Mouse (Mus musculus): ENCODE measurements at regions not wholly inside any gene's neighbourhood (a gene's known extent, or its start where the extent isn't known, plus 50 kb on each side); places are given as distances from the start of the nearest gene placed in this dataset.

GRCm38 (mm10) chr10:44936976-44937500 is 130.0 kb upstream of the Prep start:
- H3K79me3 ChIP-seq (ENCODE audit: low read depth), result no peaks in the 10 kb centered on the region
- H3K36me3 ChIP-seq (ENCODE audit: control insufficient read depth, insufficient read depth), result no peaks in the 10 kb centered on the region
- TF ChIP-seq CTCF (IDR thresholded peaks at IDR 0.05; ENCODE audit: control insufficient read depth, insufficient read depth, insufficient read length) (no peak), CEBPB (IDR thresholded peaks at IDR 0.05; ENCODE audit: low read depth) (no peak), MYOD1 (IDR thresholded peaks at IDR 0.05; ENCODE audit: control insufficient read depth, insufficient read length, low read depth) (no peak), MAX (IDR thresholded peaks at IDR 0.05) (no peak), MYOG (IDR thresholded peaks at IDR 0.05; ENCODE audit: control insufficient read depth, extremely low read depth, insufficient read length) (no peak), FOSL1 (IDR thresholded peaks at IDR 0.05; ENCODE audit: insufficient read depth, low read length, poor library complexity, severe bottlenecking) (no peak), USF1 (IDR thresholded peaks at IDR 0.05; ENCODE audit: low read depth) (no peak)
- H3K4me3 ChIP-seq (ENCODE audit: insufficient read depth, poor library complexity, severe bottlenecking), result no peak overlapping the region
- H3K27me3 ChIP-seq (ENCODE audit: control insufficient read depth, insufficient read depth, insufficient read length), result no peaks in the 10 kb centered on the region
- H3K79me2 ChIP-seq (ENCODE audit: control insufficient read depth, insufficient read depth), result no peaks in the 10 kb centered on the region
- no peak overlapping the region for H3ac ChIP-seq (ENCODE audit: control insufficient read depth, insufficient read length, low read depth)

GRCm38 (mm10) chr10:44930796-44931195 is 136.2 kb upstream of the Prep start:
- Histone ChIP-seq H3K79me3 (ENCODE audit: low read depth) (no peaks in the 10 kb centered on the region), H3K36me3 (ENCODE audit: control insufficient read depth, insufficient read depth) (no peaks in the 10 kb centered on the region), H3K79me2 (ENCODE audit: control insufficient read depth, insufficient read depth) (no peaks in the 10 kb centered on the region), H3K27me3 (ENCODE audit: control insufficient read depth, insufficient read depth, insufficient read length) (no peaks in the 10 kb centered on the region), H3ac (ENCODE audit: control insufficient read depth, insufficient read length, low read depth) (no peak overlapping the region), H3K4me3 (ENCODE audit: insufficient read depth, poor library complexity, severe bottlenecking) (no peak overlapping the region)
- TF ChIP-seq FOSL1 (IDR thresholded peaks at IDR 0.05; ENCODE audit: insufficient read depth, low read length, poor library complexity, severe bottlenecking), result no peak
- no peak for TF ChIP-seq CEBPB (IDR thresholded peaks at IDR 0.05; ENCODE audit: low read depth)
- no peak for TF ChIP-seq MAX (IDR thresholded peaks at IDR 0.05)
- TF ChIP-seq USF1 (IDR thresholded peaks at IDR 0.05; ENCODE audit: low read depth), result no peak
- TF ChIP-seq MYOD1 (IDR thresholded peaks at IDR 0.05; ENCODE audit: control insufficient read depth, insufficient read length, low read depth), result no peak

GRCm38 (mm10) chr10:44913751-44914388 is 153.1 kb upstream of the Prep start:
- H3K79me3 ChIP-seq (ENCODE audit: low read depth), result no peaks in the 10 kb centered on the region
- H3ac ChIP-seq (ENCODE audit: control insufficient read depth, insufficient read length, low read depth), result no peak overlapping the region
- no peaks in the 10 kb centered on the region for H3K27me3 ChIP-seq (ENCODE audit: control insufficient read depth, insufficient read depth, insufficient read length)
- no peaks in the 10 kb centered on the region for H3K36me3 ChIP-seq (ENCODE audit: control insufficient read depth, insufficient read depth)
- H3K79me2 ChIP-seq (ENCODE audit: control insufficient read depth, insufficient read depth), result no peaks in the 10 kb centered on the region
- no peak overlapping the region for H3K4me3 ChIP-seq (ENCODE audit: insufficient read depth, poor library complexity, severe bottlenecking)
- TF ChIP-seq CTCF (IDR thresholded peaks at IDR 0.05; ENCODE audit: control insufficient read depth, insufficient read depth, insufficient read length) (no peak), MYOD1 (IDR thresholded peaks at IDR 0.05; ENCODE audit: control insufficient read depth, insufficient read length, low read depth) (no peak), FOSL1 (IDR thresholded peaks at IDR 0.05; ENCODE audit: insufficient read depth, low read length, poor library complexity, severe bottlenecking) (no peak), CEBPB (IDR thresholded peaks at IDR 0.05; ENCODE audit: low read depth) (no peak), MAX (IDR thresholded peaks at IDR 0.05) (no peak), USF1 (IDR thresholded peaks at IDR 0.05; ENCODE audit: low read depth) (no peak), MYOG (IDR thresholded peaks at IDR 0.05; ENCODE audit: control insufficient read depth, extremely low read depth, insufficient read length) (no peak)

- Histone ChIP-seq H3K79me3 (ENCODE audit: low read depth) (no peaks in the 10 kb centered on the region), H3K79me2 (ENCODE audit: control insufficient read depth, insufficient read depth) (no peaks in the 10 kb centered on the region), H3ac (ENCODE audit: control insufficient read depth, insufficient read length, low read depth) (no peak overlapping the region), H3K27me3 (ENCODE audit: control insufficient read depth, insufficient read depth, insufficient read length) (no peaks in the 10 kb centered on the region), H3K4me3 (ENCODE audit: insufficient read depth, poor library complexity, severe bottlenecking) (no peak overlapping the region), H3K36me3 (ENCODE audit: control insufficient read depth, insufficient read depth) (no peaks in the 10 kb centered on the region)
- TF ChIP-seq MAX (IDR thresholded peaks at IDR 0.05) (no peak), MYOG (IDR thresholded peaks at IDR 0.05; ENCODE audit: control insufficient read depth, extremely low read depth, insufficient read length) (no peak), MYOD1 (IDR thresholded peaks at IDR 0.05; ENCODE audit: control insufficient read depth, insufficient read length, low read depth) (no peak), CEBPB (IDR thresholded peaks at IDR 0.05; ENCODE audit: low read depth) (no peak), USF1 (IDR thresholded peaks at IDR 0.05; ENCODE audit: low read depth) (no peak), CTCF (IDR thresholded peaks at IDR 0.05; ENCODE audit: control insufficient read depth, insufficient read depth, insufficient read length) (no peak), FOSL1 (IDR thresholded peaks at IDR 0.05; ENCODE audit: insufficient read depth, low read length, poor library complexity, severe bottlenecking) (no peak)
Observed at GRCm38 (mm10) chr10:44904520-44904919, 162.5 kb upstream of the Prep start.

- no peak overlapping the region for H3K4me3 ChIP-seq (ENCODE audit: insufficient read depth, poor library complexity, severe bottlenecking)
- no peaks in the 10 kb centered on the region for H3K79me3 ChIP-seq (ENCODE audit: low read depth)
- H3ac ChIP-seq (ENCODE audit: control insufficient read depth, insufficient read length, low read depth), result no peak overlapping the region
- TF ChIP-seq MAX (IDR thresholded peaks at IDR 0.05) (no peak), FOSL1 (IDR thresholded peaks at IDR 0.05; ENCODE audit: insufficient read depth, low read length, poor library complexity, severe bottlenecking) (no peak), CTCF (IDR thresholded peaks at IDR 0.05; ENCODE audit: control insufficient read depth, insufficient read depth, insufficient read length) (no peak), USF1 (IDR thresholded peaks at IDR 0.05; ENCODE audit: low read depth) (no peak), MYOD1 (IDR thresholded peaks at IDR 0.05; ENCODE audit: control insufficient read depth, insufficient read length, low read depth) (no peak), CEBPB (IDR thresholded peaks at IDR 0.05; ENCODE audit: low read depth) (no peak), MYOG (IDR thresholded peaks at IDR 0.05; ENCODE audit: control insufficient read depth, extremely low read depth, insufficient read length) (no peak)
- no peaks in the 10 kb centered on the region for H3K27me3 ChIP-seq (ENCODE audit: control insufficient read depth, insufficient read depth, insufficient read length)
- no peaks in the 10 kb centered on the region for H3K79me2 ChIP-seq (ENCODE audit: control insufficient read depth, insufficient read depth)
- H3K36me3 ChIP-seq (ENCODE audit: control insufficient read depth, insufficient read depth), result no peaks in the 10 kb centered on the region
Observed at GRCm38 (mm10) chr10:44901203-44901602, 165.8 kb upstream of the Prep start.
